In genomic region chr7:128297291-128297616, GRCm38 (mm10) we compare ENCODE assay signal across 8 mouse cellular contexts. TPM values are rescaled to one million over a fixed set of nuclear protein-coding genes. Genes with fewer than 3 reads are reported as not detected.
DNase-seq lines count a peak whose midpoint lies in the region; ATAC-seq and TF ChIP-seq lines count a peak whose summit lies in the region.

No protein-coding gene starts in this region.

- no peaks in the 10 kb centered on the region for H3K9me3 ChIP-seq in liver, embryonic 12.5 days (replicated peaks)

- H3K27me3 ChIP-seq in cerebellum, adult 2 months (ENCODE audit: control insufficient read depth, insufficient read depth, low read length), result no peaks in the 10 kb centered on the region
- H3K27me3 ChIP-seq in liver, embryonic 12.5 days (replicated peaks), result no peaks in the 10 kb centered on the region

- H3K9ac ChIP-seq in liver, embryonic 12.5 days, result peak overlapping the region; percentile 94

- no peak overlapping the region for H3K27ac ChIP-seq in cerebellum, adult 2 months (ENCODE audit: insufficient read depth, low read length)
- H3K27ac ChIP-seq in liver, embryonic 12.5 days, result peak overlapping the region; percentile 94

- peak in 1 of 2 experiments; percentile 17 for DNase-seq in cerebellum, adult 2 months
- DNase-seq in cerebellum, adult 9-10 months, result no peak
- DNase-seq in thymus, postnatal 14 days, result peak; percentile 6
- no peak for DNase-seq in thymus, postnatal 4 days
- no peak for DNase-seq in B cell, adult 2 months
- DNase-seq in left cerebral cortex, adult 8-10 months (ENCODE audit: low spot score in 2 of 2), result no peak
- DNase-seq in ovary, postnatal 10 days (ENCODE audit: low spot score), result no peak

- WGBS in cerebellum, adult 2 months, result 31% methylated on average over 10 of the region's 10 CpGs
- 25% methylated on average over 10 of the region's 10 CpGs for WGBS in liver, embryonic 12.5 days (ENCODE audit: insufficient replicate concordance)

- peaks cover 48% of the 10 kb centered on the region for H3K36me3 ChIP-seq in liver, embryonic 12.5 days

- peak overlapping the region; percentile 54 for H3K4me3 ChIP-seq in cerebellum, adult 2 months (replicated peaks; ENCODE audit: insufficient read depth, low read depth, low read length)
- peak overlapping the region; percentile 82 for H3K4me3 ChIP-seq in liver, embryonic 12.5 days

- H3K4me2 ChIP-seq in liver, embryonic 12.5 days, result peak overlapping the region; percentile 93

- no peak for TF ChIP-seq CTCF in cerebellum, adult 2 months (IDR thresholded peaks at IDR 0.05; ENCODE audit: borderline replicate concordance, insufficient read depth, low read depth, low read length)

- no peak for TF ChIP-seq POLR2A in cerebellum, adult 2 months (IDR thresholded peaks at IDR 0.05; ENCODE audit: borderline replicate concordance, insufficient read depth, low read length)

- peak; percentile 2; the same call in 1 of the 2 replicates for ATAC-seq in liver, embryonic 12.5 days

- H3K4me1 ChIP-seq in cerebellum, adult 2 months (ENCODE audit: control insufficient read depth, insufficient read depth, low read length), result no peaks in the 10 kb centered on the region
- H3K4me1 ChIP-seq in liver, embryonic 12.5 days, result peaks cover 92% of the 10 kb centered on the region

RNA-seq across cellular contexts. Expression of gene BC017158, which starts 0.7 kb away (rescaled TPM):
- polyA plus RNA-seq in cerebellum, adult 2 months (2012; rRNA removed), result 35.4 and 38.9 TPM in 2 replicates
- polyA plus RNA-seq in liver, embryonic 12.5 days (2016; fragmentation: Nextera tagmentation; extraction: Ambion mirVana), result 26.3 and 29.4 TPM in 2 replicates
- 10 to 100 TPM; 25.7 to 29.4 (median 28.9) TPM for total RNA-seq in left cerebral cortex, adult 8-10 months (2022)

RNA-seq across cellular contexts. Expression of gene Slc5a2, which starts 31.8 kb away (rescaled TPM):
- 0.30 and 0.51 TPM in 2 replicates for polyA plus RNA-seq in cerebellum, adult 2 months (2012; rRNA removed)
- 2.0 and 2.1 TPM in 2 replicates for polyA plus RNA-seq in liver, embryonic 12.5 days (2016; fragmentation: Nextera tagmentation; extraction: Ambion mirVana)
- not detected for total RNA-seq in left cerebral cortex, adult 8-10 months (2022)

RNA-seq across cellular contexts. Expression of gene Tgfb1i1, which starts 50.6 kb away (rescaled TPM):
- 10.8 and 13.1 TPM in 2 replicates for polyA plus RNA-seq in cerebellum, adult 2 months (2012; rRNA removed)
- 22.3 and 25.1 TPM in 2 replicates for polyA plus RNA-seq in liver, embryonic 12.5 days (2016; fragmentation: Nextera tagmentation; extraction: Ambion mirVana)
- total RNA-seq in left cerebral cortex, adult 8-10 months (2022), result 10 to 100 TPM; 16.0 to 17.2 (median 16.5) TPM

RNA-seq across cellular contexts. Expression of gene 9130023H24Rik, which starts 59.4 kb away (rescaled TPM):
- polyA plus RNA-seq in cerebellum, adult 2 months (2012; rRNA removed), result 2.6 and 2.8 TPM in 2 replicates
- 2.9 and 3.1 TPM in 2 replicates for polyA plus RNA-seq in liver, embryonic 12.5 days (2016; fragmentation: Nextera tagmentation; extraction: Ambion mirVana)
- total RNA-seq in left cerebral cortex, adult 8-10 months (2022), result 1 to 10 TPM; 3.9 to 5.0 (median 4.4) TPM
